Mouse (Mus musculus): ENCODE results near the gene Tcl1b2.
"Not testable (repeated sequence)": the region's sequence is repeated elsewhere in the genome, so short reads cannot be mapped to it uniquely, and the experiment has no call there.

Tcl1b2 gene

GRCm38 (mm10) chr12:105145714-105146113, at the start of gene Tcl1b2:
Gene Tcl1b2, plus strand, starts transcription at chr12:105146014.
- no peak for DNase-seq

GRCm38 (mm10) chr12:105099466-105100044, 46.3 kb upstream of the Tcl1b2 start:
- DNase-seq, result no peak

- DNase-seq, result no peak
These were observed 42.9 kb upstream of the Tcl1b2 start for GRCm38 (mm10) chr12:105102901-105103300.

DNA sequence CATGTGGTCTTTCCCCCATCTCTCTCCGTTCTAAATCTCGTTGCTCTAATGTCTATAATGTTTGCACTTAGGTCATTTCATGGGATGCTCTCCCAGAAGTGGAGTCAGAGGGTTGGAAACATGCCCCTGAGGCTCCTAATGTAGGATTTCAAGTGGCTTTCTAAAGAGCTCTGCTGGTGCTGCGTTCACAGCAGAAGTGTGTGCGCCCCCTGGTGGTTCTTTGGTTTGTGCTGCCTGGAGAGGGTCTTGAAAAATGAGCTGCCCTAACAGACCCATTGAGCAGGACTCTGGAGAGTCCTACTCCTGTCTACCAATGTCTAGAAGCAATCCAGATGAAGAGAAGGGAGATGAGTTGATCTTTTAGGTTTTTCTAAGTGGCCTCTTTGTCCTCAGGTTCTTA, 41.8 kb upstream of the Tcl1b2 start:
- DNase-seq, result peak; percentile 65 to 74

GRCm38 (mm10) chr12:105105326-105105725, 40.5 kb upstream of the Tcl1b2 start:
- no peak for DNase-seq

- no peak for DNase-seq
These were observed 37.0 kb upstream of the Tcl1b2 start for GRCm38 (mm10) chr12:105108856-105109255.

DNA sequence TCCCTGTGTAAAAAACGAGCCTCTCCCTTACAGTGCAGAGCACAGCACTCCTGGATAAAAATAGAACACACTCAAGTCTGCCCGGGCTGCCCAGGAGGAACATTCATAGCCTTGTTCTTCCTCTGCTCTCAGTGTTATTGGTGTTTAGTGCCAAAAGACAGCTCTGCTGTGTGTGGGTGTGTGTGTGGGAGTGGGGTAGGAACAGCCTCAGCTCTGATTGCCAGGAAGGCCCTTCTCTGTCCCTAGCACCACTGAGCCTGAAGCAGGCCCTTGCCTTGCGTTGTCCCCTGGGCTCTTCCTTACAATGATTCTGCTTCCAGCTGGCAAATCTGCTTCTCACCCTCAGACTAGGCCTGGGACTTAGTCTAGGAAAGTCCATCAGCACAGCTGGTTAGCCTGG, 36.4 kb upstream of the Tcl1b2 start:
- DNase-seq, result no peak

GRCm38 (mm10) chr12:105109812-105110211, 36.0 kb upstream of the Tcl1b2 start:
- DNase-seq, result no peak

- no peak for DNase-seq
These were observed 33.4 kb upstream of the Tcl1b2 start for GRCm38 (mm10) chr12:105112321-105112988.

DNA sequence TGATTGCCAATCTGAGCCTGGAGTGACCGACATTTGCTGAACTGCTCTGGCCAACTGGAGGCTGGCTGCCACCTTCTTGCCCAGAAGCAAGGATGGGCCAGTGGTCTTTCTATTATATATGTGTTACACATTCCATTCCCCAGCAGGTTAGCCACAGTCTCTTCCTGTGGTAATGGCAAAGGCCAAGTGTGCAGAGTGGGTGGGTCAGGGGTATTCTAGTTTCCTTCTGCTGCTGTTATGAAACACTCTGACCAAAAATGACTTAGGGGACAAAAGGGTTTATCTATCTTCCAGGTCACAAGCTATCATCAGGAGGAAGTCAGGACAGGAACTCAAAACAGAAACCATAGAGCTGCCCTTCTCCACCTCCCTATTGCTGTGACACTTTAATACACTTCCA, 29.2 kb upstream of the Tcl1b2 start:
- DNase-seq, result no peak

DNA sequence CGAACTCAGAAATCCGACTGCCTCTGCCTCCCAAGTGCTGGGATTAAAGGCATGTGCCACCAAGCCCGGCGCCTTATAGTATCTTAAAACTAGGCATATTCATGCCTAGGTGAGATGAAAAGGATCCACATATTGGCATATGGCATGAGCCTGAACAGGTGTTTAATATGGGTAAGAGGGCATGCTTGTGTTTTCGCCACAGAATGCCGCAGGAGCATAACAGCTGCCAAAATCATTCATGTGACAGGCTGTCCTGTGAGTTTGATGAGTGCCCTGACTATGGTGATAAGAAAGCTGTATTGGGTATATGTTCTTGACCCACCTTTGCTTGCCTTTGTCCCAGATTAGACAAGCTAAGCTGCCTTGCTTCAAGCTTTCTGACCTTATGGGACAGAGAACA, 20.5 kb upstream of the Tcl1b2 start:
- DNase-seq, result no peak

DNA sequence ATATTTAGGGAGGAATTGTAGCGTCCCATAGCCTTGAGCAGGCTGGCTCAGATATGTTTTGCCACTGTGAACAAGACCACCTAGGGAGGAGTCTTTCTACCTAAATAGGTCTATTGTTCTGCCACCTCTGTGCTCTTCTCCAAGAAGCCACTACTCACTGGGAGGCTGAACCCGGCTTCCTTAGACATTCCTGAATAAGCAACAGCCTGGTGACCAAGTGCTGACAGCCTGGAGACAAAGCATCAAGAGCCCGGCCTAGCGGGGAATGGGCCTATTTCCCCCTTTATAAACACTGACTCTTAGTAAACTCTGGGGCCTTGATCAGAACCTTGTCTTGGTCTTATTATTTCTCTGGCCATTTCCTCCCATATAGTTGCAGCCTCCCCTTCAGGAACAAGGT, 19.3 kb upstream of the Tcl1b2 start:
- DNase-seq, result no peak

DNA sequence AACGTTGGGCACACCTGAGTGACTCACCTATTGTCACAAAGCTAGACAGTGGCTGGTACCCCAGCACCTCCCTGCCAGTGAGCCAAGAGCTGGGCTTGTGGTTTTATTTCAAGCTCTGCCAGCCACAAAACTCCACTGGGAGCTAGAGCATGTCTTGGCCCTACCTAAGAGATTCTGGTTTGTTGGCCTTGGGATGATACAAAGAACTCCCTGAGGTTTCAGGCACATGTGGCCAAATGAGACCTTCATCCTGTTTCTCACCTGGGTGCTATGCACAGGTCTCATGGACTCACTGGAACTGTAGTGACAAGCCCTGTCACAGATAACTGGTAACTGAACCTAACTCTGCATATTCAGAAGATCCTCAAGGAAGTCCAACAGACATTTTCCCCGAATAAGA, 18.2 kb upstream of the Tcl1b2 start:
- no peak for DNase-seq

DNA sequence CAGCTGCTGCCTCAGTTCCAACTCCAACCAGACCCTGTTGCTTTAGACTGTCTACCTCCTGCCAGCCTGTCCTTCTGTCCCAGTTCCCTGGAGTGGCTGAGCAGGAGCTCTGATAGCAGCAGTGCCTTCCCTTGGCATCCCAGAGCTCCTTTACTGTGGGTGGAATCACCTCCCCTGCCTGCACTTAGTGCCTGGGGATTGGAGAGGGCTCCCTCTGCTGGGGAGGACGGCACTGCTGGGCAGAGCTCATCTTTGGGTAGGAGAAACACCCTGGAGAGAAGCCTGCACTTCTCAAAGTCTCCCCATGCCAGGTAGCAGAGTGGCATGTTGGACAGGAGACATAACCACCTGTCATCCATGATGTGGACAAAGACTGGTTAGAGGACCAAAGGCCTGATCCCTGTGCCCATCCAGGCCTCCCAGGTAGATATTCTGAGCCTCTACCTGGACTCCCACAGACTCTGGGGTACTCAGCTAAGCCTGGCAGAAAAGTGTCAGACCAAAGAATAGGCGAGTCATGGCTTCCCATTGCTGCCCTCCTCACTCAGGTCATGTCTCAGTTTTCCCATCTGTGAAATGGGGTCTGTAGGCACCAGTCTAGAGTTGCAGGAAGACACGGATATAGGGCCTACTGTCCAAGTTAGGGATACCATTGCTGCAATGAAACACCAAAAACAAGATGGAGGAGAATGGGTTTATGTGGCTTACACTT, 16.2 kb upstream of the Tcl1b2 start:
- DNase-seq, result not testable (repeated sequence)

GRCm38 (mm10) chr12:105134167-105134566, 11.6 kb upstream of the Tcl1b2 start:
- not testable (repeated sequence) for DNase-seq

DNA sequence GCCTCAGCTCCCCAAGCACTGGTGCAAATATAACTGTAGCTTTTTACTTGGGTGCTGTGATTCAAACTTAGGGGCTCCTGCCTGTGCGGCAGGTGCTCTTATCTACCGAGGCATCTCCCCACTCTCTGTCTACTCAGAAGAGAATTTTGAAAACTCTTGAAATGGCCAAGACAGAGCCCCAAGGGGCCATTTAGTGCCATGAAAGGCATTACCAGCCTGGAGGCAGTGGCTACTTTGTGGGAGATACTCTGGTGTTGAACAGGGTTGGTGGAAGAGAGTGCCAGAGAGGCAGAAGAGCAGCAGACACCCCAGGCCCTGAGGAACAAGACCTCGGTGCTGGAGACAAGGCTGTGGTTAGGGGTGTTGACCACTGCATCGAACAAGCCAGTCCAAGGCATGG, 11.0 kb upstream of the Tcl1b2 start:
- not testable (repeated sequence) for DNase-seq

- not testable (repeated sequence) for DNase-seq
These were observed 8.1 kb upstream of the Tcl1b2 start for GRCm38 (mm10) chr12:105137729-105138128.

DNA sequence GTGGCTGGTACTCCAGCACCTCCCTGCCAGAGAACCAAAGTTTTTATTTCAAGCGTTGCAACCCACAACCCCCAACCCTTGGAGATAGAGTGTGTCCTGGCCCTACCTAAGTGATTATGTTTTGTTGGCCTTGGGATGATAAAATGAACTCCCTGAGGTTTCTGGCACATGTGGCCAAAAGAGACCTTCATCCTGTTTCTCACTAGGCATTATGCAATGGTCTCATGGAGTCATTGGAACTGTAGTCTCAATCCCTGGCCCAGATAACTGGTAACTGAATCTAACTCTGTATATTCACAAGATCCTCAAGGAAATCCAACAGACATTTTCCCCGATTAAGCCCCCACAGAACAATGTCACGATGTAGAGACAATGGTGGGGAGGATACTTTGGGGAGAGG, 2.7 kb upstream of the Tcl1b2 start:
- DNase-seq, result no peak

- not testable (repeated sequence) for DNase-seq
These were observed 886 bp upstream of the Tcl1b2 start for GRCm38 (mm10) chr12:105144928-105145327.

DNA sequence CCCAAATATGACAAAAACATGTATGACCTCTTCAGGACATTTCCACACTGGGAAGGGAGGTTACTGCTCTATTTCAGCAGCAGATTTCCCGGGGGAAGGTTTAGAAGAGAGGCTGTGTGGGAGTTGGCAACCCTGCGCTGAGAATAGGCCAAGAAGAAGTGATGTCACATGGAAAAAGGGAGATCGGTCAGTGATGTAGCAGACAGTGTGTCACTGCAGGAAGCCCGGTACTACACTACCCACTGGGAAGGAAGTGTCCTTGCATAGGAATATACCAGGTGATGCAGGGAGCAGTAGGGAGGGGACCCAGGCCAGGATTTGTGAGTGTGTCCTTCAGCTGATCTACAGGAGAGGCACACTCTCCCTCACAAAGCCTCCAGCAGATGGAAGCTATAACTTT, 9.5 kb downstream of the Tcl1b2 start:
- not testable (repeated sequence) for DNase-seq

GRCm38 (mm10) chr12:105158842-105159241, 13.0 kb downstream of the Tcl1b2 start:
- no peak for DNase-seq

GRCm38 (mm10) chr12:105159390-105159789, 13.6 kb downstream of the Tcl1b2 start, which contains the start of gene Tcl1b1:
Gene Tcl1b1, plus strand, starts transcription at chr12:105159690.
- DNase-seq, result no peak

DNA sequence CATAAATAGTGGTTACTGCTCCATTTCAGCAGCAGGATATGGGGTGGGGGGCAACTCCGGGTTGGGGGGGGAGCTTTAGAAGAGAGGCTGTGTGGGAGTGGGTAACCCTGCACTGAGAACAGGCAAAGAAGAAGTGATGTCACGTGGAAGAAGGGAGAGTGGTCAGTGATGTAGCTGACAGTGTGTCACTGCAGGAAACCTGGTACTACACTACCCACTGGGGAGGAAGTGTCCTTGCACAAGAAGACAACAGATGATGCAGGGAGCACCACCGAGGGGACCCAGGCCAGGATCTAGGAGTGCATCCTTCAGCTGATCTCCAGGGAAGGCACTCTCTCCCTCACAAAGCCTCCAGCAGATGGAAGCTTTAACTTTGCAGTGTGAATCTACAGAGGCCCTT, 20.9 kb downstream of the Tcl1b2 start:
- no peak for DNase-seq

- no peak for DNase-seq
These were observed 27.6 kb downstream of the Tcl1b2 start for GRCm38 (mm10) chr12:105173366-105173765.

All from thymus, postnatal 36 days (tissue).